Mouse (Mus musculus) A20 (cell line): ENCODE measurements around the gene Art3.

ENCODE experiments used
- DNase-seq: peaks from one replicate; pipeline ENCODE4 v3.0.0-alpha.2; 2011; ENCODE audit warnings: low read depth, low spot score

Art3 gene

GRCm38 (mm10) chr5:92413271-92413981, 81.8 kb downstream of the Art3 start:
- DNase-seq: no peak

GRCm38 (mm10) chr5:92413982-92414375, 82.4 kb downstream of the Art3 start:
- no peak for DNase-seq

GRCm38 (mm10) chr5:92424126-92424525, 92.5 kb downstream of the Art3 start:
- no peak for DNase-seq

GRCm38 (mm10) chr5:92430723-92431122, 99.1 kb downstream of the Art3 start:
- DNase-seq: no peak

GRCm38 (mm10) chr5:92431611-92432010, 100.0 kb downstream of the Art3 start:
- DNase-seq: no peak

GRCm38 (mm10) chr5:92434070-92434469, 102.4 kb downstream of the Art3 start:
- DNase-seq: peak; percentile 43

GRCm38 (mm10) chr5:92434571-92434985, 103.0 kb downstream of the Art3 start:
- DNase-seq: no peak

- DNase-seq: peak; percentile 99
These were observed 103.5 kb downstream of the Art3 start, which contains the start of gene Nup54 for GRCm38 (mm10) chr5:92435025-92435584. Nup54 (minus strand) TSS chr5:92435219.

GRCm38 (mm10) chr5:92438540-92438939, 106.9 kb downstream of the Art3 start:
- no peak for DNase-seq

GRCm38 (mm10) chr5:92441494-92441893, 109.9 kb downstream of the Art3 start:
- peak; percentile 12 for DNase-seq

GRCm38 (mm10) chr5:92442914-92443313, 111.3 kb downstream of the Art3 start:
- DNase-seq: no peak

- DNase-seq: no peak
These were observed 113.4 kb downstream of the Art3 start for GRCm38 (mm10) chr5:92445016-92445415.

- DNase-seq: no peak
These were observed 115.1 kb downstream of the Art3 start for GRCm38 (mm10) chr5:92446736-92447135.

GRCm38 (mm10) chr5:92452876-92453275, 121.2 kb downstream of the Art3 start:
- peak; percentile 62 for DNase-seq

GRCm38 (mm10) chr5:92457410-92457809, 125.8 kb downstream of the Art3 start:
- DNase-seq: no peak

- no peak for DNase-seq
These were observed 127.1 kb downstream of the Art3 start for GRCm38 (mm10) chr5:92458726-92459125.

GRCm38 (mm10) chr5:92461321-92461720, 129.7 kb downstream of the Art3 start:
- DNase-seq: peak; percentile 62
